Mouse (Mus musculus) cerebellum, postnatal 4 days (tissue): ENCODE measurements around the gene Ntn4.

Source experiments
- DNase-seq, 2 experiments: peaks; one replicate each; pipeline ENCODE4 v3.0.0; 2022; ENCODE audit warnings: low spot score in 2 of 2, mixed read lengths in 1 of 2

Gene Ntn4

GRCm38 (mm10) chr10:93730514-93730913, 90.0 kb downstream of the Ntn4 start:
- peak in 1 of 2 experiments; percentile 25 for DNase-seq

GRCm38 (mm10) chr10:93731248-93731691, 90.8 kb downstream of the Ntn4 start:
- DNase-seq, result no peak

- DNase-seq, result peak in 1 of 2 experiments; percentile 52
Observed at GRCm38 (mm10) chr10:93736114-93736645, 95.7 kb downstream of the Ntn4 start.

GRCm38 (mm10) chr10:93737080-93737479, 96.6 kb downstream of the Ntn4 start:
- DNase-seq, result no peak

GRCm38 (mm10) chr10:93741446-93742096, 101.1 kb downstream of the Ntn4 start:
- DNase-seq, result no peak

- DNase-seq, result no peak
Observed at GRCm38 (mm10) chr10:93742097-93742446, 101.6 kb downstream of the Ntn4 start.

- peak in 1 of 2 experiments; percentile 25 for DNase-seq
Observed at GRCm38 (mm10) chr10:93742598-93742997, 102.1 kb downstream of the Ntn4 start.

GRCm38 (mm10) chr10:93749267-93750192, 109.0 kb downstream of the Ntn4 start:
- no peak for DNase-seq

GRCm38 (mm10) chr10:93751302-93751701, 110.8 kb downstream of the Ntn4 start:
- DNase-seq, result no peak

GRCm38 (mm10) chr10:93753711-93754391, 113.4 kb downstream of the Ntn4 start:
- no peak for DNase-seq

GRCm38 (mm10) chr10:93756211-93756610, 115.7 kb downstream of the Ntn4 start:
- no peak for DNase-seq

GRCm38 (mm10) chr10:93759644-93760043, 119.2 kb downstream of the Ntn4 start:
- DNase-seq, result no peak

GRCm38 (mm10) chr10:93760429-93760828, 119.9 kb downstream of the Ntn4 start:
- DNase-seq, result no peak

- peak in 1 of 2 experiments; percentile 28 for DNase-seq
Observed at GRCm38 (mm10) chr10:93763074-93763473, 122.6 kb downstream of the Ntn4 start.

- DNase-seq, result no peak
Observed at GRCm38 (mm10) chr10:93766221-93766620, 125.7 kb downstream of the Ntn4 start.

GRCm38 (mm10) chr10:93767245-93767644, 126.8 kb downstream of the Ntn4 start:
- no peak for DNase-seq

GRCm38 (mm10) chr10:93768222-93768621, 127.7 kb downstream of the Ntn4 start:
- DNase-seq, result no peak

- peak in 1 of 2 experiments; percentile 38 for DNase-seq
Observed at GRCm38 (mm10) chr10:93771931-93772465, 131.5 kb downstream of the Ntn4 start.

- no peak for DNase-seq
Observed at GRCm38 (mm10) chr10:93772492-93772891, 132.0 kb downstream of the Ntn4 start.

- DNase-seq, result no peak
Observed at GRCm38 (mm10) chr10:93776731-93777151, 136.3 kb downstream of the Ntn4 start.

- peak in 1 of 2 experiments; percentile 59 for DNase-seq
Observed at GRCm38 (mm10) chr10:93777372-93777771, 136.9 kb downstream of the Ntn4 start.
